Mouse (Mus musculus) megakaryocyte progenitor cell, adult 5-6 weeks (primary cell): ENCODE results near the gene Gm815. TPM values are rescaled to one million over a fixed set of nuclear protein-coding genes. Genes with fewer than 3 reads are reported as not detected.
A peak's percentile ranks its signal among the peaks of the same experiment; 100 is the strongest.

Experiments used
- ATAC-seq: replicated peaks from 2 replicates; pipeline ENCODE4 v1.8.0; 2016; ENCODE audit warnings: mild to moderate bottlenecking, moderate TSS enrichment, inconsistent platforms; ENCODE audit not compliant: poor library complexity
- total RNA-seq, 2 experiments: library from RNA; stranded (forward) in 1 of 2; stranded (reverse) in 1 of 2; fragments of 157-497, 149-512 nt in 1 of 2; fragments of 200-1000 nt in 1 of 2; gene quantifications; 2 replicates each; pipeline versions ENCODE4 v1.2.3 to v1.2.4; 2015 to 2017

Gene Gm815
- total RNA-seq, 2 experiments from 2014 or later, result not detected

- ATAC-seq, result no peak
Observed at GRCm38 (mm10) chr19:26875601-26876000, 10.1 kb upstream of the Gm815 start.

- no peak for ATAC-seq
Observed at GRCm38 (mm10) chr19:26877180-26877775, 8.4 kb upstream of the Gm815 start.

- ATAC-seq, result no peak
Observed at GRCm38 (mm10) chr19:26879856-26880255, 5.8 kb upstream of the Gm815 start.

- ATAC-seq, result no peak
Observed at GRCm38 (mm10) chr19:26881866-26882427, 3.7 kb upstream of the Gm815 start.

GRCm38 (mm10) chr19:26888171-26888570 is 2.5 kb downstream of the Gm815 start:
- ATAC-seq, result no peak

GRCm38 (mm10) chr19:26891306-26891964 is 5.8 kb downstream of the Gm815 start:
- ATAC-seq, result no peak

GRCm38 (mm10) chr19:26892861-26893260 is 7.2 kb downstream of the Gm815 start:
- ATAC-seq, result no peak

- no peak for ATAC-seq
Observed at GRCm38 (mm10) chr19:26902162-26902561, 16.5 kb downstream of the Gm815 start.

- ATAC-seq, result peak; percentile 48; the same call in 1 of the 2 replicates
Observed at GRCm38 (mm10) chr19:26914245-26914644, 28.6 kb downstream of the Gm815 start.

GRCm38 (mm10) chr19:26920816-26921215 is 35.1 kb downstream of the Gm815 start:
- no peak for ATAC-seq

GRCm38 (mm10) chr19:26930295-26931283 is 44.9 kb downstream of the Gm815 start:
- ATAC-seq, result no peak

GRCm38 (mm10) chr19:26934186-26934585 is 48.5 kb downstream of the Gm815 start:
- ATAC-seq, result no peak
